Mouse (Mus musculus) erythroblast, embryonic 14.5 days (primary cell): ENCODE results near the gene Rcn1.

ENCODE experiments used
- GATA1 ChIP-seq: IDR thresholded peaks from 2 replicates; pipeline ENCODE4 v1.6.1; 2012; ENCODE audit warnings: low read length, inconsistent platforms, mixed read lengths
- TAL1 ChIP-seq: IDR thresholded peaks from 3 replicates; pipeline ENCODE4 v1.6.1; 2012; ENCODE audit warnings: low read length, inconsistent platforms, mixed read lengths

- TF ChIP-seq TAL1 (no peak), GATA1 (no peak)
Observed at GRCm38 (mm10) chr2:105432927-105433326, 33.8 kb upstream of the Rcn1 start.
